Mouse (Mus musculus): ENCODE measurements around the gene Prkar1b.

- TF ChIP-seq POLR2A (IDR thresholded peaks at IDR 0.05; ENCODE audit: low read depth, low read length), result no peak
- no peak for TF ChIP-seq CTCF (IDR thresholded peaks at IDR 0.05; ENCODE audit: extremely low read depth, insufficient read length, insufficient replicate concordance, low read depth, low read length)
These were observed 30.9 kb downstream of the Prkar1b start for GRCm38 (mm10) chr5:139118961-139119276.

All from small intestine, adult 2 months (tissue).